Mouse (Mus musculus) hindbrain, postnatal 0 days (tissue): ENCODE data around the gene Chn2. TPM values are rescaled to one million over a fixed set of nuclear protein-coding genes. Genes with fewer than 3 reads are reported as not detected.
A peak's percentile ranks its signal among the peaks of the same experiment; 100 is the strongest.

Experiments used
- ATAC-seq: fragments of 200-750 bp; cut with Nextera tagmentation; 2 replicates; pipeline ENCODE4 v1.8.0; 2017; ENCODE audit warnings: mild to moderate bottlenecking, moderate TSS enrichment, moderate library complexity
- DNase-seq: peaks from one replicate; pipeline ENCODE4 v3.0.0-alpha.2; 2015; ENCODE audit warnings: low spot score
- H3K27ac ChIP-seq: fragments of 300-500 bp; sonication (generic); 2 replicates; pipeline ENCODE4 v1.5.1; 2014; ENCODE audit warnings: mild to moderate bottlenecking
- H3K27me3 ChIP-seq: fragments of 300-500 bp; sonication (generic); 2 replicates; pipeline ENCODE4 v1.6.1; 2014; ENCODE audit warnings: low read length, mixed read lengths; ENCODE audit not compliant: insufficient read depth
- H3K36me3 ChIP-seq: fragments of 300-500 bp; sonication (generic); 2 replicates; pipeline ENCODE4 v1.6.1; 2014; ENCODE audit warnings: low read length, mixed read lengths; ENCODE audit not compliant: insufficient read depth
- H3K4me1 ChIP-seq: fragments of 300-500 bp; sonication (generic); 2 replicates; pipeline ENCODE4 v1.6.1; 2014; ENCODE audit warnings: antibody characterized with exemption, low read length, mixed read lengths; ENCODE audit not compliant: insufficient read depth
- H3K4me2 ChIP-seq: fragments of 300-500 bp; sonication (generic); 2 replicates; pipeline ENCODE4 v1.6.1; 2014; ENCODE audit warnings: low read depth, mild to moderate bottlenecking, low read length, moderate library complexity, mixed read lengths
- H3K4me3 ChIP-seq: fragments of 300-500 bp; sonication (generic); 2 replicates; pipeline ENCODE4 v1.5.1; 2014; ENCODE audit warnings: low read length
- H3K9ac ChIP-seq: fragments of 300-500 bp; sonication (generic); replicated peaks from 2 replicates; pipeline ENCODE4 v1.6.1; 2014; ENCODE audit warnings: mild to moderate bottlenecking, low read length, moderate library complexity, mixed read lengths
- H3K9me3 ChIP-seq: fragments of 300-500 bp; sonication (generic); 2 replicates; pipeline ENCODE4 v1.6.1; 2016; ENCODE audit warnings: low read length, mixed read lengths
- CTCF ChIP-seq: IDR thresholded peaks from 2 replicates; pipeline ENCODE4 v1.5.1; 2016; ENCODE audit warnings: antibody characterized with exemption, control low read depth, low read depth
- WGBS: fragments of 180-500 bp; shearing (Covaris S2); extraction: QIAGEN DNeasy Blood & Tissue Kit; methylation state at CpG from one replicate; pipeline ENCODE4 v1.1.7; 2014; 5-methylcytosine and 5-hydroxymethylcytosine counted together
- polyA plus RNA-seq: library from polyadenylated mRNA; unstranded; fragments of >200 nt; fragmentation: Nextera tagmentation; extraction: Ambion mirVana; gene quantifications from 2 replicates; pipeline ENCODE4 v1.2.1, GENCODE M21; 2015
- total RNA-seq: library from RNA; depleted of rRNA; stranded (reverse); fragments of >200 nt; gene quantifications from 2 replicates; pipeline ENCODE4 v1.2.3, GENCODE M21; 2014

Gene Chn2
- total and polyA plus RNA-seq, 2 experiments from 2014 or later, result 21.2 to 43.8 TPM

- peak; percentile 9; the same call in 1 of the 2 replicates for ATAC-seq
Observed at GRCm38 (mm10) chr6:54040448-54040844, 1.1 kb downstream of the Chn2 start.

DNA sequence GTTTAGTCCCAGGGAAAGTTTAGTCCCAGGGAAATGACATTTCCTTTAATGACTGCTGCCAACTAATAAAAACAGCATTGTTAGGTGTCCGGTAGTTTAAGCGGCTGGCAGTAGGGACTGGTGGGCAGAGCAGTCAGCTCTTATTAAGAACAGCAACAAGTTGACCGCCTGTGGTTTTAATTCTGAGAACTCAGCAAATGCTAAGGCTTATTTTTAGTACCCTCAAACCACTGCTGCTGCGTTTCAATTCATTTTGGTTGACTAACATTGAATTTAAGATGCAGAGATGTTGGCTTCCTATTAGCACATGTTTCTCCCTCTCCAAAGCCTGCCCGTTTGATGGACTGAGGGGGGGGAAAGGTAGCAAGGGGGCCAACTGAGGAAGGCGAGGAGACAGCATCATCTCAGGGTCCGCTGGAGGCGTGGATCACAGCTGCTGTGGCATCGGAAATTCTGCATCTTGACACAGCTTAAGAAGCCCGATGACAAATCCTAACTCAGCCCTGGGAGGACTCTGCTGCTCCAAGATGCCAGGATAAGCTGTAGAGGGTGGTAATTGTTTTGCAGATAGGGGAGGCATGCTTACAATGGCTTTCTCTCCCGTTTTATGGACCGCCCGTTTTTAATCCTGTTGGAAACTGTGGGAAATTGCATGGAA lies 2.2 kb downstream of the Chn2 start:
- H3K9ac ChIP-seq, result 0 out of 2 replicates have a peak overlapping the region, but pooled peaks have one; percentile 4
- H3K4me2 ChIP-seq, result peak overlapping the region; percentile 84
- H3K4me3 ChIP-seq, result peak overlapping the region; percentile 65
- TF ChIP-seq CTCF, result no peak
- H3K4me1 ChIP-seq, result peaks cover 4% of the 10 kb centered on the region; the same call in 1 of the 2 replicates
- no peaks in the 10 kb centered on the region for H3K9me3 ChIP-seq
- DNase-seq (no peak), ATAC-seq (no peak)
- no peaks in the 10 kb centered on the region for H3K27me3 ChIP-seq
- no peak overlapping the region for H3K27ac ChIP-seq
- WGBS, result 25% methylated on average over 13 of the region's 13 CpGs
- no peaks in the 10 kb centered on the region for H3K36me3 ChIP-seq

More at GRCm38 (mm10) chr6:54040448-54040844, 1.1 kb downstream of the Chn2 start:
- 9% methylated on average over 9 of the region's 9 CpGs for WGBS
- H3K4me1 ChIP-seq, result peaks cover 4% of the 10 kb centered on the region; the same call in 1 of the 2 replicates
- peak overlapping the region; percentile 91; the same call in 1 of the 2 replicates for H3K27ac ChIP-seq
- H3K27me3 ChIP-seq, result no peaks in the 10 kb centered on the region
- no peaks in the 10 kb centered on the region for H3K36me3 ChIP-seq
- H3K4me2 ChIP-seq, result peak overlapping the region; percentile 84
- DNase-seq, result peak; percentile 21
- peak overlapping the region; percentile 65 for H3K4me3 ChIP-seq
- TF ChIP-seq CTCF, result no peak
- peak overlapping the region; percentile 70 for H3K9ac ChIP-seq
- no peaks in the 10 kb centered on the region for H3K9me3 ChIP-seq

DNA sequence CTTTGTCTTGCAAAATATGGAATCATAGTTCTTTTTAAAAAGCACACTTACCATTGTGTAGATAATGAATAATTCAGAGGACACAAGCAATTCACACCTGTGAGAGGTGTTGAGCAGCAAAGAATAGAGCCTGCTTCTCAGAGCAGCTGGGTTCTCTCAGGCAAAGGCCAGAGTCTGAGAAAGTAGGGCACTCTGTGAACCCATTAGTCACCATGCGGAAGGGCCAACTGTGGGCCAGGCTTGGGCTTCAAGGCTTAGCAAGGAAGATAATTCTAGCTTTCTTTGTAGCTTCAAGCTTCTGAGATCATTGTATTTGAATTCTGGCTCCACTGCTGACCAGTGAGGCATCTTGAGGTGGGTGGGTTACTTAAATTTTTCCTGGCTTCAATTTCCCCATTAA lies 2.8 kb downstream of the Chn2 start:
- TF ChIP-seq CTCF, result no peak
- Histone ChIP-seq H3K27me3 (no peaks in the 10 kb centered on the region), H3K36me3 (no peaks in the 10 kb centered on the region), H3K4me1 (peaks cover 4% of the 10 kb centered on the region; the same call in 1 of the 2 replicates), H3K4me2 (peak overlapping the region; percentile 84), H3K9me3 (no peaks in the 10 kb centered on the region), H3K4me3 (peak overlapping the region; percentile 65), H3K27ac (no peak overlapping the region), H3K9ac (no peak overlapping the region)
- 64% methylated on average over 1 of the region's 1 CpGs for WGBS
- no peak for DNase-seq
- ATAC-seq, result no peak

- 85% methylated on average over 5 of the region's 5 CpGs for WGBS
- H3K9me3 ChIP-seq, result no peaks in the 10 kb centered on the region
- no peaks in the 10 kb centered on the region for H3K36me3 ChIP-seq
- H3K4me2 ChIP-seq, result no peak overlapping the region
- peaks cover 4% of the 10 kb centered on the region; the same call in 1 of the 2 replicates for H3K4me1 ChIP-seq
- no peak overlapping the region for H3K9ac ChIP-seq
- no peak for ATAC-seq
- H3K27ac ChIP-seq, result no peak overlapping the region
- no peak overlapping the region for H3K4me3 ChIP-seq
- no peaks in the 10 kb centered on the region for H3K27me3 ChIP-seq
- DNase-seq, result no peak
- no peak for TF ChIP-seq CTCF
Observed at GRCm38 (mm10) chr6:54043536-54043935, 4.2 kb downstream of the Chn2 start.

GRCm38 (mm10) chr6:54045748-54046721 lies 6.7 kb downstream of the Chn2 start:
- no peak for TF ChIP-seq CTCF
- Histone ChIP-seq H3K27ac (no peak overlapping the region), H3K36me3 (no peaks in the 10 kb centered on the region), H3K4me3 (no peak overlapping the region), H3K9me3 (no peaks in the 10 kb centered on the region), H3K4me1 (no peaks in the 10 kb centered on the region), H3K9ac (no peak overlapping the region), H3K4me2 (no peak overlapping the region), H3K27me3 (no peaks in the 10 kb centered on the region)
- ATAC-seq, result no peak
- no peak for DNase-seq
- 63% methylated on average over 8 of the region's 8 CpGs for WGBS

GRCm38 (mm10) chr6:54046884-54047747 lies 7.8 kb downstream of the Chn2 start:
- ATAC-seq, result no peak
- no peaks in the 10 kb centered on the region for H3K27me3 ChIP-seq
- no peak for DNase-seq
- no peak overlapping the region for H3K27ac ChIP-seq
- no peaks in the 10 kb centered on the region for H3K36me3 ChIP-seq
- WGBS, result 65% methylated on average over 11 of the region's 11 CpGs
- H3K4me2 ChIP-seq, result no peak overlapping the region
- no peaks in the 10 kb centered on the region for H3K4me1 ChIP-seq
- H3K4me3 ChIP-seq, result no peak overlapping the region
- no peak for TF ChIP-seq CTCF
- no peak overlapping the region for H3K9ac ChIP-seq
- H3K9me3 ChIP-seq, result no peaks in the 10 kb centered on the region
